Mouse (Mus musculus) E14TG2a.4 (cell line): ENCODE measurements around the gene Ky.

Experiments used
- CTCF ChIP-seq: conservative IDR thresholded peaks from 2 replicates; pipeline ENCODE4 v1.5.1; 2014; ENCODE audit warnings: low read length
- NANOG ChIP-seq: IDR thresholded peaks from 2 replicates; pipeline ENCODE4 v1.6.1; 2014; ENCODE audit warnings: borderline replicate concordance, low read length, mixed read lengths
- POU5F1 ChIP-seq: IDR thresholded peaks from 2 replicates; pipeline ENCODE4 v1.6.1; 2014; ENCODE audit warnings: low read length, borderline replicate concordance

DNA sequence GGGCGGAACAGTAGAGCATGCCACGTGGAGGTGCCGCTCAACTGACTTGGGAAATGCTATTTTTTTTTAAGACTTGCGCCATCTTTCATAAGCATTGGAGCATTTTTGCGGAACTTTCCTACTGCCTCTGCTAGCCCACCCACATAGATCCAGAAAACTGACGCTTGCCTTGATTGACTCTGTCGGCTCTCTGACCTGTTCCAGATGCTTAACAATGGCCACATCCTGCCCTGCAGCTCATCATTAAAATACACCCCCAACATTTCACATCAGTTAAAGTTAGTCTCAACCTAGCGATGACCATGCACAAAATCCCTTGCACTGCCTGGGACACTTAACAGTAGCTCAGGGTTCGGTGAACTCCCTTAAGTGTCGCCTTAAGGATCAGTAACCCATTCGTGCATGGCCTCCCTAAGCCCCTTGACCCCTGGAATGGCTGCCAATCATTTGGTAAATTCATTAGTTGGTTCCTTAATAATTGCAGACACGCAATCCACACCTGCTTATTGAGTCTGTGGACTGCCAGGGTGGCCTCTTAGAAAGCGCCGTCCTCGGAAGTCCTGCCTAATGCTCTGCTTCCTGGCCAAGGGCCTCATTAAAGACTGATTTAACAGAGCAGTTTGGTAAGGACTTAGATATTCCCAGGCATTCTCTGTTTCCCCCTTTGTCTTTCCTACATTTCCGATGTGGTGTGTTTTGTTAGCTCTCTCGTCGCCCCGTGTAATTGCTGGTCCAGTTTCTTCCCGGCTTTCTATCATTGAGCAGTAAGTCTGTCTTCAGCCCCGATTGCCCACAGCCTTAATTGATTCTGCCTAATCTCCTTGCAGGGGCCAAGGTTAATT lies 25.7 kb downstream of the Ky start:
- TF ChIP-seq CTCF (no peak), POU5F1 (no peak), NANOG (no peak)
